Mouse (Mus musculus): ENCODE measurements around the gene Naa60. TPM values are rescaled to one million over a fixed set of nuclear protein-coding genes. Genes with fewer than 3 reads are reported as not detected.

The Naa60 gene
- polyA plus RNA-seq, 1 experiment from 2014 or later, result 39.0 TPM

DNA sequence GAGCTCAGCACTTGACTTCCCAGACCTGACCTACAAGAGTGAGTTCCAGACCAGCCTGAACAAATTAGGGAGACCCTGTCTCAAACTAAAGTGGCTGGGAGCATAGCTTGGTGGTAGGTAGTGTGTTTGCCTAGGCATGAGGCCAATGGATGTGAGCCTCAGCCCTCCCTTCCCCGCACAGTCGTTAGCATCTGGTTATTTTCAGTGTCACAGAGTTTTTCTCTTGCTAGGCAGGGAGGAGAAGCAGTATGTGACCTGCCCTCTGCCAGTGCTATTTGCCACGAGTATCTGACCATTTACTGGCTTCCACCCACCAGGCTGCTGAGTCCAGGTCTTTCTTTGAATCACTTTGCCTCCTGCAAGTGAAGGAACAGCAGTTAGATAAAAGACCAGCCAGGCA is 21.6 kb downstream of the Naa60 start:
- ATAC-seq (ENCODE audit: insufficient number of reproducible peaks, insufficient read depth, low FRiP score, low read depth), result peak; percentile 56
- Histone ChIP-seq H3K4me1 (ENCODE audit: control insufficient read depth in 2 of 2, insufficient read depth in 2 of 2, low read length in 2 of 2) (peaks cover 10 to 11% of the 10 kb centered on the region in 2 experiments), H3K36me3 (ENCODE audit: control insufficient read depth, insufficient read depth, low read length) (peaks cover 34% of the 10 kb centered on the region), H3K27ac (replicated peaks in 1 of 2; ENCODE audit: control insufficient read depth in 1 of 2, insufficient read depth in 1 of 2, low read depth in 2 of 2, low read length in 2 of 2) (peak overlapping the region; percentile 55 to 82), H3K4me3 (ENCODE audit: control insufficient read depth in 1 of 2, insufficient read depth in 1 of 2, low read depth in 1 of 2, low read length in 2 of 2) (no peak overlapping the region), H3K27me3 (ENCODE audit: control insufficient read depth, insufficient read depth, low read length) (no peaks in the 10 kb centered on the region), H3K9ac (ENCODE audit: low read length) (no peak overlapping the region), H3K9me3 (ENCODE audit: control insufficient read depth, low read length) (no peaks in the 10 kb centered on the region), H3K4me2 (ENCODE audit: low read length) (no peak overlapping the region)
- WGBS, result 25% methylated on average over 3 of the region's 3 CpGs

DNA sequence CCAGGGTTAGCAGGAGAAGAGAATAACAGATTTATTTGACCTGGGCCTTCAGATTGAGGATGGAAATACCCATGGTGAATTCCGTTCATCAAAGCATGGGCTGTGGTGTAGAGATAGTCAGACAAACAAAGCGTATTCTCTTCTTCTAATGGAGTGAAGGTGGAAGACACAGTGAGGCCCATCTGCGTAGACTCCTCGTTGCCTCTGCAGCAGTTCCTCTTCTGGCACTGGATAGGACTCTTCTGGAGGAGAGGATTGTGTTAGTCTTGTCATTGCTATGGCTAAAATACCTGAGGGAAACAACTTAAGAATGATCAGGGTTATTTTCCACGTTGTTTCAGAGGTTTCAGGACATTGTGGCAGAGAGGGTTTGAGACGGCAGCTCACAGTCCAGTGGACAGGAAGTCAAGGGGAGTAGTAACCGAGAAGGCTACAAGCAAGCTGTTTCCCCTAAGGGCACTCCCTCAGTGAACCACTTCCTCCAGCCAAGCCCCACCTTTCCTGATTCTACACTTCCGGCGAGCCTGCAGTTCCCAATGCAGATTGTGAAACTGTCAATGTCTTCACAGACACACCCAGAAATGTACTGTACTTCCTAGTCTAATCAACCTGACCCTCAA is 23.1 kb downstream of the Naa60 start:
- H3K36me3 ChIP-seq (ENCODE audit: control insufficient read depth, insufficient read depth, low read length), result peaks cover 49% of the 10 kb centered on the region
- 0 out of 2 replicates have a peak overlapping the region, but pooled peaks have one; percentile 21 for H3K9ac ChIP-seq (ENCODE audit: low read length)
- H3K4me2 ChIP-seq (ENCODE audit: low read length), result peak overlapping the region; percentile 21; the same call in 1 of the 2 replicates
- H3K4me1 ChIP-seq (ENCODE audit: control insufficient read depth in 2 of 2, insufficient read depth in 2 of 2, low read length in 2 of 2), result peaks cover 10 to 11% of the 10 kb centered on the region in 2 experiments
- H3K27me3 ChIP-seq (ENCODE audit: control insufficient read depth, insufficient read depth, low read length), result no peaks in the 10 kb centered on the region
- H3K27ac ChIP-seq (replicated peaks in 1 of 2; ENCODE audit: control insufficient read depth in 1 of 2, insufficient read depth in 1 of 2, low read depth in 2 of 2, low read length in 2 of 2), result peak overlapping the region; percentile 80 to 82
- H3K9me3 ChIP-seq (ENCODE audit: control insufficient read depth, low read length), result no peaks in the 10 kb centered on the region
- WGBS, result 67% methylated on average over 9 of the region's 9 CpGs
- no peak for ATAC-seq (ENCODE audit: insufficient number of reproducible peaks, insufficient read depth, low FRiP score, low read depth)
- H3K4me3 ChIP-seq (ENCODE audit: control insufficient read depth in 1 of 2, insufficient read depth in 1 of 2, low read depth in 1 of 2, low read length in 2 of 2), result no peak overlapping the region

DNA sequence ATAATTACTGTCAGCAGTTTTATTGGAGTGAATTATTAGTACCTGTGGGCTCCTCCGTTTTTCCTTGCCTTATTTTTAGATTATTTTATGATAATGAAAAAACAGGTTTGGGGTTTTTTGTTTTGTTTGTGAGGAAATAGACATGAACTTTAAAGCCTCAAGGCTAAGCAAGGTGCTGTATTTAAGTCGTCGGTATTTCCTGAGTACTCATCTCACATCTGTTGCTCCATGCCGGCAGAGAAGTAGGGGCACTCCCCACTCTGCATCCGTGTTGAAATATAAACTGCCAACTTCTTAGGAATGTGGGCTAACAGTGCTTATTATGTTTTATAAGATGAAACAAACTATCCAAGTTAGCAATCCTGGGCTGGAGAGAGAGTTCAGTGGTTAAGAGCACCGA is 23.9 kb downstream of the Naa60 start:
- Histone ChIP-seq H3K4me1 (ENCODE audit: control insufficient read depth in 2 of 2, insufficient read depth in 2 of 2, low read length in 2 of 2) (peaks cover 10 to 11% of the 10 kb centered on the region in 2 experiments), H3K36me3 (ENCODE audit: control insufficient read depth, insufficient read depth, low read length) (peaks cover 57% of the 10 kb centered on the region), H3K27me3 (ENCODE audit: control insufficient read depth, insufficient read depth, low read length) (no peaks in the 10 kb centered on the region), H3K4me2 (ENCODE audit: low read length) (no peak overlapping the region), H3K27ac (replicated peaks in 1 of 2; ENCODE audit: control insufficient read depth in 1 of 2, insufficient read depth in 1 of 2, low read depth in 2 of 2, low read length in 2 of 2) (no peak overlapping the region), H3K9me3 (ENCODE audit: control insufficient read depth, low read length) (no peaks in the 10 kb centered on the region), H3K4me3 (ENCODE audit: control insufficient read depth in 1 of 2, insufficient read depth in 1 of 2, low read depth in 1 of 2, low read length in 2 of 2) (no peak overlapping the region), H3K9ac (ENCODE audit: low read length) (no peak overlapping the region)
- ATAC-seq (ENCODE audit: insufficient number of reproducible peaks, insufficient read depth, low FRiP score, low read depth), result no peak
- 79% methylated on average over 6 of the region's 6 CpGs for WGBS

DNA sequence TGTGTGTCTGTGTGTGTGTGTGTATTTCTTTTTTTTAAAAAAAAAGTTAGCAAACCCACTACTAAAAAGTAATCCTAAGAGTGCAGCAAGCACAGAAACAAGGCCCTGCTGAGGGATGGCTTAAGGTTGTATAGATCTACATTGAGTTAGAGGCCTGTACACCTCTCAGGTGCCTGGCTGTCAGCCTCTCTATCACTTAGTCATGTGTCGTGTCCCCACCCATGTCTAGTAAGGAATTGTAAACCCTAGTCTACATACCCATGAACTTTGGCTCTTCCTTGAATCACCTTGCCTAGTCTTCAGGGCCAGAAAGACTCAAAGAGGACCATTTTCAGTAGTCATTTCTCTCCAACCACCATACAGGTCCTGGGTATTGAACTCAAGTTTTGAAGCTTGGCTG is 24.4 kb downstream of the Naa60 start:
- no peak for ATAC-seq (ENCODE audit: insufficient number of reproducible peaks, insufficient read depth, low FRiP score, low read depth)
- Histone ChIP-seq H3K4me1 (ENCODE audit: control insufficient read depth in 2 of 2, insufficient read depth in 2 of 2, low read length in 2 of 2) (peaks cover 10 to 11% of the 10 kb centered on the region in 2 experiments), H3K4me3 (ENCODE audit: control insufficient read depth in 1 of 2, insufficient read depth in 1 of 2, low read depth in 1 of 2, low read length in 2 of 2) (no peak overlapping the region), H3K27me3 (ENCODE audit: control insufficient read depth, insufficient read depth, low read length) (no peaks in the 10 kb centered on the region), H3K4me2 (ENCODE audit: low read length) (no peak overlapping the region), H3K9ac (ENCODE audit: low read length) (no peak overlapping the region), H3K9me3 (ENCODE audit: control insufficient read depth, low read length) (no peaks in the 10 kb centered on the region), H3K36me3 (ENCODE audit: control insufficient read depth, insufficient read depth, low read length) (peaks cover 62% of the 10 kb centered on the region), H3K27ac (replicated peaks in 1 of 2; ENCODE audit: control insufficient read depth in 1 of 2, insufficient read depth in 1 of 2, low read depth in 2 of 2, low read length in 2 of 2) (no peak overlapping the region)
- WGBS, result 84% methylated on average over 1 of the region's 1 CpGs

DNA sequence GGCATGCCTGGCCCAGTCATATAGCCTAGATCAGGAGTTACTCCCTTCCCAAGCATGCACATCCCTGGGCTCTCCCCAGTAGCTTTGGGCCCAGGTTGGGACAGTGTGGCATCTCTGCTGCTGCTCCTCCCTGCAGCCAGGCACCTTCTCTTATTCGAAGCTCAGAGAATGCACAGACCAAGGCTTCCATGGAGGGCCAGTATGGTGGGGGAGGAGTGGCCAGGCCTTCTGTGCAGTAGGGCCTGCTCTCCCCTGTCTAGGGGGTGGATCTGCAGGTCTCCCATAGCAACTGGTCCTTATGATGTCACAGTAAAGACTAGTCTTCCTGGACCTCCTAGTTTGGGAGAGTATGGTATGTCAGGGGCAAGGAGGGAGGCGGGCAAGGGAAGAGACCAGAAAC is 35.3 kb downstream of the Naa60 start:
- no peaks in the 10 kb centered on the region for H3K9me3 ChIP-seq (ENCODE audit: control insufficient read depth, low read length)
- peaks cover 0 to 5% of the 10 kb centered on the region in 2 experiments; a peak in 2 of 4 replicates for H3K4me1 ChIP-seq (ENCODE audit: control insufficient read depth in 2 of 2, insufficient read depth in 2 of 2, low read length in 2 of 2)
- H3K4me2 ChIP-seq (ENCODE audit: low read length), result no peak overlapping the region
- 59% methylated on average over 2 of the region's 2 CpGs for WGBS
- no peaks in the 10 kb centered on the region for H3K27me3 ChIP-seq (ENCODE audit: control insufficient read depth, insufficient read depth, low read length)
- no peak overlapping the region for H3K4me3 ChIP-seq (ENCODE audit: control insufficient read depth in 1 of 2, insufficient read depth in 1 of 2, low read depth in 1 of 2, low read length in 2 of 2)
- no peak overlapping the region for H3K27ac ChIP-seq (replicated peaks in 1 of 2; ENCODE audit: control insufficient read depth in 1 of 2, insufficient read depth in 1 of 2, low read depth in 2 of 2, low read length in 2 of 2)
- H3K36me3 ChIP-seq (ENCODE audit: control insufficient read depth, insufficient read depth, low read length), result peaks cover 48% of the 10 kb centered on the region
- ATAC-seq (ENCODE audit: insufficient number of reproducible peaks, insufficient read depth, low FRiP score, low read depth), result no peak
- H3K9ac ChIP-seq (ENCODE audit: low read length), result no peak overlapping the region

DNA sequence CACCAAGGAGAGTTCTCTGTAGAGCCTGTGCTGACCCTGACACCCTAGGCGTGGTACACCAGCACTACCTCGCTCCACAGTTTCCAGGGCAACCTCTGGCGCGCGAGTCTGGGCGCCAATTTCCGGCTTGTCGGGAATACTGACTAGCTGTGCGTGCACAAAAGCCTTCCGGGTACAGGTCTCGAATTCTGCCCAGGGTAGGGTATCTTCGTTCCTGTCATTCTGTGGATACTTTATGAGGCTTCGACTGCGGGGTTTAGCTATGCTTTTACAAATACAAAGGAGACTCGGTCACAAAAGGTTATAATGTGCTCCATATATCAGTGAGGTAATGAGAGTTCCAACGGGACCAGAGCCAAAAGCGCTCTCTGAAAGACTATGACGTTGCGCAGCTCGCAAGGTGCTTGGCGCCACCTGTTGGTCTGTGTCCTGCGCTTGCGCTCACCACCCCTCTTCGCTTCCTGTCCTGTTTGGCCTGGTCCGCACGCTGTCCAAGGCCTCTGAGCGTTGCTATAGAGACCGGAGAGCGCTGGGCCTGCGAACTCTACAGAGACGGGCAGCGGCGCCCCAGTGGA is 36.4 kb downstream of the Naa60 start, which contains the start of the genes 1700037C18Rik and Cluap1:
TSS of gene 1700037C18Rik (minus strand) at position 153 of the 575 bp plus-strand sequence.
TSS of gene Cluap1 (plus strand) at position 265 of the 575 bp plus-strand sequence.
- Histone ChIP-seq H3K27me3 (ENCODE audit: control insufficient read depth, insufficient read depth, low read length) (no peaks in the 10 kb centered on the region), H3K36me3 (ENCODE audit: control insufficient read depth, insufficient read depth, low read length) (peaks cover 46% of the 10 kb centered on the region), H3K4me2 (ENCODE audit: low read length) (peak within 1 kb of the TSS; percentile 88), H3K9ac (ENCODE audit: low read length) (peak within 1 kb of the TSS; percentile 84), H3K27ac (replicated peaks in 1 of 2; ENCODE audit: control insufficient read depth in 1 of 2, insufficient read depth in 1 of 2, low read depth in 2 of 2, low read length in 2 of 2) (peak within 1 kb of the TSS; percentile 75 to 81), H3K9me3 (ENCODE audit: control insufficient read depth, low read length) (no peaks in the 10 kb centered on the region), H3K4me3 (ENCODE audit: control insufficient read depth in 1 of 2, insufficient read depth in 1 of 2, low read depth in 1 of 2, low read length in 2 of 2) (peak within 1 kb of the TSS; percentile 66 to 69), H3K4me1 (ENCODE audit: control insufficient read depth in 2 of 2, insufficient read depth in 2 of 2, low read length in 2 of 2) (peaks cover 0 to 5% of the 10 kb centered on the region in 2 experiments; a peak in 2 of 4 replicates)
- ATAC-seq (ENCODE audit: insufficient number of reproducible peaks, insufficient read depth, low FRiP score, low read depth), result peak; percentile 93
- under 1% methylated on average over 33 of the region's 33 CpGs for WGBS

DNA sequence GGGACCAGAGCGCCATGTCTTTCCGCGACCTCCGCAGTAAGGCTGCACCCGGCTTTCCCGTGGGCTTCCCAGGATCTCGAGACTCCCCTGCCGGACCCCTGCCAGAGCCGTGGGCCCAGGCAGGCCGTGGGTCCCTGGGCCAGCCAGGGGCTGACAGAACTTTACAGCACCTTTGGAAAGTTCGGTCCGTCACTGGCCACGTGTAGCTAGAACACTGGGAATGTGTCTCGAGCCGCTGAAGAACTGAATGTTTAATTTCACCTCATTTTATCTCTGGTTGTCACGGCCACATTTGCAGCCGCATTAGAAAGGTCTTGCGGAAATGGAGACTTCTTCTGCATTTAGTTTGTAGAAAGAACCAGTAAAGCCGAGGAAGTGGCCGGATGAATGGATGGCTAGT is 36.9 kb downstream of the Naa60 start:
- H3K36me3 ChIP-seq (ENCODE audit: control insufficient read depth, insufficient read depth, low read length), result peaks cover 46% of the 10 kb centered on the region
- H3K4me1 ChIP-seq (ENCODE audit: control insufficient read depth in 2 of 2, insufficient read depth in 2 of 2, low read length in 2 of 2), result peaks cover 0 to 5% of the 10 kb centered on the region in 2 experiments; a peak in 2 of 4 replicates
- ATAC-seq (ENCODE audit: insufficient number of reproducible peaks, insufficient read depth, low FRiP score, low read depth), result no peak

More for the DNA sequence above, 36.9 kb downstream of the Naa60 start:
- WGBS, result 5% methylated on average over 20 of the region's 20 CpGs
- Histone ChIP-seq H3K9me3 (ENCODE audit: control insufficient read depth, low read length) (no peaks in the 10 kb centered on the region), H3K4me3 (ENCODE audit: control insufficient read depth in 1 of 2, insufficient read depth in 1 of 2, low read depth in 1 of 2, low read length in 2 of 2) (peak overlapping the region; percentile 66 to 69), H3K27ac (replicated peaks in 1 of 2; ENCODE audit: control insufficient read depth in 1 of 2, insufficient read depth in 1 of 2, low read depth in 2 of 2, low read length in 2 of 2) (peak overlapping the region in 1 of 2 experiments; percentile 75; a peak in 1 of 4 replicates), H3K27me3 (ENCODE audit: control insufficient read depth, insufficient read depth, low read length) (no peaks in the 10 kb centered on the region), H3K9ac (ENCODE audit: low read length) (peak overlapping the region; percentile 84), H3K4me2 (ENCODE audit: low read length) (peak overlapping the region; percentile 88)

Measured in heart, embryonic 14.5 days (tissue).